Mouse (Mus musculus) cerebellum, adult 2 months (tissue): ENCODE measurements around the gene Aars. TPM values are rescaled to one million over a fixed set of nuclear protein-coding genes. Genes with fewer than 3 reads are reported as not detected.

Source experiments
- DNase-seq, 2 experiments: peaks; one replicate each; pipeline ENCODE4 v3.0.0; 2021
- H3K27ac ChIP-seq: fragments of 200-500 bp; 2 replicates; pipeline ENCODE4 v1.5.1; 2012; ENCODE audit warnings: low read length, control low read depth, inconsistent platforms; ENCODE audit not compliant: insufficient read depth
- H3K27me3 ChIP-seq: fragments of 200-500 bp; 2 replicates; pipeline ENCODE4 v1.6.1; 2012; ENCODE audit warnings: inconsistent platforms, mild to moderate bottlenecking, low read length, moderate library complexity; ENCODE audit not compliant: control insufficient read depth, insufficient read depth
- H3K4me1 ChIP-seq: fragments of 200-500 bp; 2 replicates; pipeline ENCODE4 v1.6.1; 2011; ENCODE audit warnings: low read length; ENCODE audit not compliant: control insufficient read depth, insufficient read depth
- H3K4me3 ChIP-seq: fragments of 200-500 bp; replicated peaks from 2 replicates; pipeline ENCODE3; 2011; ENCODE audit warnings: mild to moderate bottlenecking, low read depth, low read length, control low read depth; ENCODE audit not compliant: insufficient read depth
- CTCF ChIP-seq: fragments of 200-500 bp; IDR thresholded peaks from 2 replicates; pipeline ENCODE4 v1.5.1; 2011; ENCODE audit warnings: low read depth, mild to moderate bottlenecking, control low read depth, low read length, moderate library complexity, borderline replicate concordance; ENCODE audit not compliant: insufficient read depth
- POLR2A ChIP-seq: fragments of 200-500 bp; IDR thresholded peaks from 2 replicates; pipeline ENCODE4 v1.6.1; 2011; ENCODE audit warnings: low read length, control low read depth, borderline replicate concordance; ENCODE audit not compliant: insufficient read depth
- WGBS: fragments of 180-500 bp; shearing (Covaris S2); methylation state at CpG from one replicate; pipeline ENCODE4 v1.1.7; 2018; 5-methylcytosine and 5-hydroxymethylcytosine counted together
- polyA plus RNA-seq: library from polyadenylated mRNA; depleted of rRNA; stranded (reverse); fragments of >200 nt; gene quantifications from 2 replicates; pipeline ENCODE4 v1.2.3, GENCODE M21; 2012

Gene Aars
- polyA plus RNA-seq, 1 experiment: 101 TPM

DNA sequence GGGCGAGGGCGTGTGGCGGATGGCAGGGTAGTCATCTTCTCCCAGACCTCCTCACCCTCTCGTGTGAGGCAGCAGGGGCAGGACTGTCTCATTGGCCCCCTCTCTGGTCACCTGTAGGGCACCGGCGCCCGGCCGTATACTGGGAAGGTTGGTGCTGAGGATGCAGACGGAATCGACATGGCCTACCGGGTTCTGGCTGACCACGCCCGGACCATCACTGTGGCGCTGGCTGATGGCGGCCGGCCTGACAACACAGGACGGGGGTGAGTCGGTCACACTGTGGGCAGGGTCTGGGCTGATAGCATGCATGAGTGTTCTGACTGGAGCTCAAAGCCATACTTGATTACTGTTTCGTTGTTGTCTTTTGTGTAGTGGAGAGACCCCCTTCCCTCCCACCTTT lies 9.6 kb downstream of the Aars start:
- no peak for DNase-seq
- Histone ChIP-seq H3K4me1 (no peaks in the 10 kb centered on the region), H3K27me3 (no peaks in the 10 kb centered on the region), H3K27ac (no peak overlapping the region), H3K4me3 (no peak overlapping the region)
- no peak for TF ChIP-seq CTCF
- TF ChIP-seq POLR2A: no peak
- WGBS: 93% methylated on average over 19 of the region's 19 CpGs

DNA sequence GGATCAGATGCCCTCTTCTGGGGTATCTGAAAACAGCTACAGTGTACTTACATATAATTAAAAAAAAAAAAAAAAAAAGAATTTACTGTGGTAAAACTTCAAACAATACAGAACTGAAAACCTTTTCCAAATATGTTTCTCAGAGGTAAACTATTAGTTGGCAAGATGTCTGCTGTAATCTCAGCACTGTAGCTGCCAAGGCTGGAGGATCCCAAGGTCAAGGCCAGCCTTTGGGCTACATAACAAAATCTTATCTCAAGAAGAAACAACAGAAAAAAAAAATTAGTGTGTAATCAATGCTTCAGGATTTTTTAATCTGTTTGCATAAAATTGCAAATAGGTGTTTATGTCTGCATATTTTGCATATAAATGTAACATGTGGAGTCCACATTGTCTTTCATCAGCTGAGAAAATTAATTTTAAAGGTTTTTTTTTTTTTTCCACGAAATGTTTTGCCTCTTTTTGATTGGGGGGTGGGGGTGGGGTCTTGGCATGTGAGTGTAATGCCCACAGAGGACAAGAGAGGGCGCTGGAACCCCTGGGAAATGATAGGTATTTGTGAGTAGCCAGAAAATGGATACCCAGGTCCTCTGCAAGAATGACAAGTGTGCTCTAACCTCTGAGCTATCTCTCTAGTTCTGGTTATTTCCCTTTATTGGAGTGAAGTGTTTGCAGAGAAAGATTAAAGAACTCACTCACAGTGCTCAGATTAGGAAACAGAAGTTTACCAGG lies 11.2 kb downstream of the Aars start:
- 31% methylated on average over 2 of the region's 2 CpGs for WGBS
- Histone ChIP-seq H3K27ac (no peak overlapping the region), H3K27me3 (no peaks in the 10 kb centered on the region), H3K4me1 (no peaks in the 10 kb centered on the region), H3K4me3 (no peak overlapping the region)
- no peak for DNase-seq
- peak; percentile 21; the same call in 1 of the 2 replicates for TF ChIP-seq CTCF
- TF ChIP-seq POLR2A: no peak

DNA sequence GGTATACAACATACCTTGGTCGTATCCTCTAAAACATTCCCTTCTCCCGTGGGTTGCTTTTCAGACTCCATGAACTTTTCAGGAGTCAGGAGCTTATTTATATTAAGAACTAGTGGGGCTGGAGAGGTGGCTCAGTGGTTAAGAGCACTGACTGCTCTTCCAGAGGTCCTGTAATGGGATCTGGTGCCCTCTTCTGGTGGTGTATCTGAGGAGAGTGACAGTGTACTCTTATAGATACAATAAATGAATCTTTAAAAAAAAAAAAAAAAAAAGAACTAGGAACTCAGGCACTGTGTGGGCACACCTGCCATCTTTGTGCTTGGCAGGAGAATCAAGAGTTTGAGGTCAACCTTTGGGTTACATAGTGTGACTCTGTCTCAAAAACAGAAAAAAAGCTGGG lies 15.8 kb downstream of the Aars start:
- Histone ChIP-seq H3K4me3 (no peak overlapping the region), H3K27ac (no peak overlapping the region), H3K4me1 (no peaks in the 10 kb centered on the region), H3K27me3 (no peaks in the 10 kb centered on the region)
- no peak for TF ChIP-seq POLR2A
- TF ChIP-seq CTCF: no peak
- 92% methylated on average over 2 of the region's 2 CpGs for WGBS
- no peak for DNase-seq

DNA sequence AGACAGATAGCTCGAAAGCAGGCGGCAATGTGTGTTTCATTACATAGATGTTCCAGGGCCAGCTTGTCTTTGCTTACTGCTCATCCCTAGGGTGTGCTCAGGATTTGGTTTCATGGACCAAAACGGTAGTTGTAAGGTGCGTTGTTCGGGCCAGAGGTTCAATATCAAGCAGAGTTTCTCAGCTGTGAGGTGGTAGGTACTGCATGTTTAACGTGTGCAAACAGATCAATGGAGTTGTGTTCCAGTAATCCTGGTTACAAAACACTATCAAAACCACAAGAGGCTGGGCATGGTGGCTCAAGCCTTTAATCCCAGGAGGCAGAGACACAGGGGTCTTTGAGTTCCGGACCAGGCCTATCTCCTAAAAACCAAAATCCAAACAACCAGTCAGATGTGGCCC lies 16.2 kb downstream of the Aars start:
- Histone ChIP-seq H3K4me3 (no peak overlapping the region), H3K27ac (no peak overlapping the region), H3K4me1 (no peaks in the 10 kb centered on the region), H3K27me3 (no peaks in the 10 kb centered on the region)
- WGBS: 95% methylated on average over 7 of the region's 7 CpGs
- no peak for DNase-seq
- TF ChIP-seq POLR2A (no peak), CTCF (no peak)

DNA sequence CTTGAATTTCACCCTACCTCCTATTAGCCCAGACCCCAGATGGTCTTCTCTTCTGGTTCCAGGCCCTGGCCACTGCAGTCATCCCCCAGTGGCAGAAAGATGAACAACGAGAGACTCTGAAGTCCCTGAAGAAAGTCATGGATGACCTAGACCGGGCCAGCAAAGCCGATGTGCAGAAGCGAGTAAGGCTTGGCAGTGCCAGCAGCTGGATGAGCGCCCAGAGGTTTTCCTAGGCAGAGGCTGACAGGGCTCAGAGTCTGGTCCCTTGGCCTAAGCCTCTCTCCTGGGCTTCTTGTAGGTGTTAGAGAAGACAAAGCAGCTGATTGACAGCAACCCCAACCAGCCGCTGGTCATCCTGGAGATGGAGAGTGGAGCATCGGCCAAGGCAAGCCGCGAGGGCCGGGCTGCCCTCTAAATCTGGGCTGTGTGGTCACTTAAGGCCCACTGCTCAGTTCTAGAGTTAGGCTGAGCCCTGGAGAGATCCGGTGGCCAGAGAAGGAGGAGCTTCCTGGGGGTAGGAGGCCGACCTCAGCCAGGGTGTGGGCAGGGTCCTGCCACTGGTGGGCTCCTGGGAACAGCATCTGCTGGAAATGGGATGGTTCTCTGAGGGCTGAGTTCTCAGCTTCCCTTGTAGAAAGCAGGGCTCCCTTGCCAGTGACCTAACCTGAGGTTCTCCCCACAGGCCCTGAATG lies 21.0 kb downstream of the Aars start:
- no peaks in the 10 kb centered on the region for H3K27me3 ChIP-seq
- DNase-seq: no peak
- no peaks in the 10 kb centered on the region for H3K4me1 ChIP-seq
- TF ChIP-seq POLR2A (no peak), CTCF (no peak)
- H3K27ac ChIP-seq: no peak overlapping the region
- WGBS: 61% methylated on average over 12 of the region's 12 CpGs
- H3K4me3 ChIP-seq: no peak overlapping the region

DNA sequence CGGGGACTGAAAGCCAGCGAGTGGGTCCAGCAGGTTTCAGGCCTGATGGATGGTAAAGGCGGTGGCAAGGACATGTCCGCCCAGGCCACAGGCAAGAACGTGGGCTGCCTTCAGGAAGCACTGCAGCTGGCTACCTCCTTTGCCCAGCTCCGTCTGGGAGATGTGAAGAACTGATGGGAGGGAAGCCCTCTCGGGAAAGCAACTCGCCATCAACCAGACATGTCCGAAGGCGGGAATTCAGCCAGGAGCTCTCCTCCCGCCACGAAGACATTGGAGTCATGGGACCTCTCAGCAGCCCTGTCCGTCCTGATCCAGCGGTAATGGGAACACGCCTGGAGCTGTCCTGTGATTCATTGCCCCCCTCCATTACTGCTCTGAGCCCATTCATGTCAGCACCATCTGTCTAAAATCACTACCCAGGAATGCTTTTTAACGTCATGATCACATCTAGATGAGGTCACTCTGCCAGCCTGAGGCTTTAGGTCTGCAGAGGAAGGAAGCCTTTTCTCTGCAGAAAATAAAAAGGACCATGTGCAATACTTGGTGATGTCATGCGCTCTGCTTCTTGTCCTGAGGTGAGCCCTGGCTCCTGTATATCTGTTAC lies 22.2 kb downstream of the Aars start:
- Histone ChIP-seq H3K4me1 (no peaks in the 10 kb centered on the region), H3K4me3 (no peak overlapping the region), H3K27ac (no peak overlapping the region), H3K27me3 (no peaks in the 10 kb centered on the region)
- no peak for DNase-seq
- TF ChIP-seq POLR2A: no peak
- TF ChIP-seq CTCF: no peak
- WGBS: 79% methylated on average over 17 of the region's 17 CpGs

DNA sequence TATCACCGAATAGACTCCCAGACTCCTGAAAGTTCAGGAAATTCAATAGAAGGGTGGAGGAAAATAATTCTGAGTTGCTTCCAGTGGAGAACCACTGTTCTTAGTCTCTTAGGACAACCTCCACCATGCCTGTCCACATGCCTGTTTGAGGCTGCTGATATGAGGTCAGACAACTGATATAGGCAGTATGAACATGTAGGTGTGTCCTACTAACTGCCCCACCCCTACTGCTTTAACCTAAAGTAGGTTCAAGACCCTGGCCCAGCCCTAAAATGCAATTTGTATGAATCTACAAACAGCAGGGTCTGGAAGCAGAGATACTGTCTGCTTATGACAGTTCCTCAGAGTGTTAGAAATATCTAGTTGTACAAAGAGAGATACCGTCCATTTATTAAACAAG lies 22.7 kb downstream of the Aars start:
- no peaks in the 10 kb centered on the region for H3K27me3 ChIP-seq
- no peak overlapping the region for H3K27ac ChIP-seq
- WGBS: 70% methylated on average over 2 of the region's 2 CpGs
- TF ChIP-seq POLR2A (no peak), CTCF (no peak)
- DNase-seq: no peak
- no peak overlapping the region for H3K4me3 ChIP-seq
- H3K4me1 ChIP-seq: peaks cover 4% of the 10 kb centered on the region; the same call in 1 of the 2 replicates
